Mouse (Mus musculus): ENCODE data around the gene Fry. TPM values are rescaled to one million over a fixed set of nuclear protein-coding genes. Genes with fewer than 3 reads are reported as not detected.

Gene Fry
- polyA plus RNA-seq, 1 experiment from 2014 or later: 21.1 TPM

DNA sequence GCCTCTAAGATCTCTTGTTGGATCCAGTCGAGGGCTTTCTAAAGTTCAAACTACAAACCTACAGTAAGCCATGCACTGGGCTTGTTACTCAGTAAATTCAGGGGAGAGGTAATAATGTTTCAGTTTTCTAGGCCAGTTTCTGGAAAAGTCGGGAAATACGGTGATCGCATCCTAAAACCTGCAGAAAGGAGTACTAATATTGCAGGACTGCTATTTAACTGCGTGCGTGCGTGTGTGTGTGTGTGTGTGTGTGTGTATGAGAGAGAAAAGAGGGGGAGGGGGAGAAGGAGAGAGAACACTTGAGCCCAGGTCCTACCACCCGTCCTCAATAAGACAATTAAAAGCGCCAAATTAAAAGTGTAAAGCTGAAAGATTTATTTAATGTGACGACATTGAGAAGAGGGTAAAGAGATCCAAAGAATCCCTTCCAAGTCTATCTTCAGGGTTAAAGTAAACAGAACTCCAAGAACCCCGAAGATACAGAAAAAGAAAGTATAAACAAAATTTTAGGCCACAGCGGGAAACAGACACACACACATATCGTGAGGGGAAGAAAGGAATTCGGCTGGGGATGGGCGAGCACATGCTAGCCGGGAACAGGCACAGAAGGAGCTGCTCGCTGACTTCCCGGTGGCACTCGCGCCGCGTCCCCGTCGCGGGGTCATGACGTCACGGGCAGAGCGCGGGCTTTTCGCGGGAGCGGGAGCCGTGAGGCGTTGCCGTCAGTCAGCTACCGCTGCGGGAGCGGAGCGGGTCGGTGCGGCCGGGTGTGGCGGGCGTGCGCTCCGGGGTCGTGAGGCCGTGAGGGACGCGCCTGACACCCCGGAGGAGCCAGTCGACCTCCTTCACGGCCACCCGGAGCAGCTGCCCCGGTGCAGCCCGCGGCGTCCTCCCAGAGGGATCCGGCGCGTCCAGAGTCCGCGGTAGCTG lies 403.8 kb downstream of the Fry start, which contains the start of gene Brca2:
Gene Brca2 (plus strand): TSS at position 694 of the 930 bp plus-strand sequence.
- H3K36me3 ChIP-seq (ENCODE audit: control insufficient read depth, insufficient read depth, low read length): no peaks in the 10 kb centered on the region
- H3K27me3 ChIP-seq (ENCODE audit: control insufficient read depth, insufficient read depth, low read length): no peaks in the 10 kb centered on the region
- no peaks in the 10 kb centered on the region for H3K4me1 ChIP-seq (ENCODE audit: control insufficient read depth, insufficient read depth, low read length)
- H3K4me3 ChIP-seq (ENCODE audit: low read depth, low read length): peak within 1 kb of the TSS; percentile 79
- peak within 1 kb of the TSS; percentile 54 for H3K4me2 ChIP-seq (ENCODE audit: low read depth)
- WGBS: 8% methylated on average over 63 of the region's 63 CpGs
- peak within 1 kb of the TSS; percentile 92 for H3K9ac ChIP-seq (ENCODE audit: low read length)
- H3K27ac ChIP-seq (ENCODE audit: low read depth, low read length): 0 out of 2 replicates have a peak within 1 kb of the TSS, but pooled peaks have one; percentile 9
- DNase-seq (ENCODE audit: low spot score) (peak; percentile 95), ATAC-seq (ENCODE audit: insufficient read depth, low FRiP score, low TSS enrichment) (peak; percentile 96)
- H3K9me3 ChIP-seq (ENCODE audit: control insufficient read depth, low read length): no peaks in the 10 kb centered on the region

DNA sequence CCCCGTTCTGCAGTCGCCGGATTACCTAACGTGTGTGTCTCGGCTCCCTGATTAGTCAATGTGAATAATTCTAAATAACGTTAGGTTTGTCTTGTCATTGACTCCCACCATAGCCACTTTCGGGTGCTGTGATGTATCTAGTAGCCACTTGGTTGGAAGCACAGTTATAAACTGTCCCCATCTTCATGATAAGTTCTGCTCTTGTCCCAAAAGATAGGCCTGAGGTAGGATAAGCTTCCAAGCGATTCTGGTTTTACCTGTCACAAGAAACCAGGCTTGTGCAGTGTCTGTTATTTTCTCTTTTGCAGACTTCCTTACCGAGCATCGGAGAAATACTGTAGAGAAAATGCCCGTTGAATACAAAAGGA lies 404.4 kb downstream of the Fry start:
- peak overlapping the region; percentile 54 for H3K4me2 ChIP-seq (ENCODE audit: low read depth)
- peak overlapping the region; percentile 79 for H3K4me3 ChIP-seq (ENCODE audit: low read depth, low read length)
- no peak; the same call in 1 of the 2 replicates for ATAC-seq (ENCODE audit: insufficient read depth, low FRiP score, low TSS enrichment)
- H3K9me3 ChIP-seq (ENCODE audit: control insufficient read depth, low read length): no peaks in the 10 kb centered on the region
- no peaks in the 10 kb centered on the region for H3K36me3 ChIP-seq (ENCODE audit: control insufficient read depth, insufficient read depth, low read length)
- H3K27ac ChIP-seq (ENCODE audit: low read depth, low read length): 0 out of 2 replicates have a peak overlapping the region, but pooled peaks have one; percentile 9
- no peak for DNase-seq (ENCODE audit: low spot score)
- no peaks in the 10 kb centered on the region for H3K4me1 ChIP-seq (ENCODE audit: control insufficient read depth, insufficient read depth, low read length)
- H3K27me3 ChIP-seq (ENCODE audit: control insufficient read depth, insufficient read depth, low read length): no peaks in the 10 kb centered on the region
- peak overlapping the region; percentile 92 for H3K9ac ChIP-seq (ENCODE audit: low read length)
- WGBS: 12% methylated on average over 11 of the region's 11 CpGs

DNA sequence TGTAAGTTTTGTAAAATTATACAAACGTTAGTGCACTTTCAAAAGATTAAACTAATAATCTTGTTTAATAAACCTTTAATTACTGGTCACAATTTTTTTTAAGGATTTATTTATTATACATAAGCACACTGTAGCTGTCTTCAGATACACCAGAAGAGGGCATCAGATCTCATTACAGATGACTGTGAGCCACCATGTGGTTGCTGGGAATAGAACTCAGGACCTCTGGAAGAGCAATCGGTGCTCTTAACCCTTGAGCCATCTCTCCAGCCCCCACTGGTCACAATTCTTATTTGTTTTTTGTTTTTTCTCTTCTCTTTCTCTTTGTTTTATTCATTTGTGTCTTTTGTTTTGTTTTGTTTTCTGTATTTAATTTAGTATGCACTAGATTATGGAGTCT lies 406.8 kb downstream of the Fry start:
- no peak overlapping the region for H3K4me3 ChIP-seq (ENCODE audit: low read depth, low read length)
- H3K9ac ChIP-seq (ENCODE audit: low read length): no peak overlapping the region
- no peak overlapping the region for H3K27ac ChIP-seq (ENCODE audit: low read depth, low read length)
- no peaks in the 10 kb centered on the region for H3K27me3 ChIP-seq (ENCODE audit: control insufficient read depth, insufficient read depth, low read length)
- WGBS: 81% methylated on average over 2 of the region's 2 CpGs
- H3K36me3 ChIP-seq (ENCODE audit: control insufficient read depth, insufficient read depth, low read length): no peaks in the 10 kb centered on the region
- no peaks in the 10 kb centered on the region for H3K9me3 ChIP-seq (ENCODE audit: control insufficient read depth, low read length)
- no peak for DNase-seq (ENCODE audit: low spot score)
- no peaks in the 10 kb centered on the region for H3K4me1 ChIP-seq (ENCODE audit: control insufficient read depth, insufficient read depth, low read length)
- ATAC-seq (ENCODE audit: insufficient read depth, low FRiP score, low TSS enrichment): no peak
- no peak overlapping the region for H3K4me2 ChIP-seq (ENCODE audit: low read depth)

DNA sequence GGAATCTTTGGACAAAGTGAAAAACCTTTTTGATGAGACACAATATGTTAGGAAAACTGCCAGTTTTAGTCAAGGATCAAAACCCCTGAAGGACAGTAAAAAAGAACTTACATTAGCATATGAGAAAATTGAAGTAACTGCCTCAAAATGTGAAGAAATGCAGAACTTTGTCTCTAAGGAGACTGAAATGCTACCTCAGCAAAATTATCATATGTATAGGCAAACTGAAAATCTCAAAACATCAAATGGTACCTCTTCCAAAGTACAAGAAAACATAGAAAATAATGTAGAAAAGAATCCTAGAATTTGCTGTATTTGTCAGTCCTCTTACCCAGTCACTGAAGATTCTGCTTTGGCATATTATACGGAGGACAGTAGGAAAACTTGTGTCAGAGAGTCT lies 422.9 kb downstream of the Fry start:
- Histone ChIP-seq H3K36me3 (ENCODE audit: control insufficient read depth, insufficient read depth, low read length) (peaks cover 12% of the 10 kb centered on the region), H3K27me3 (ENCODE audit: control insufficient read depth, insufficient read depth, low read length) (no peaks in the 10 kb centered on the region), H3K9ac (ENCODE audit: low read length) (no peak overlapping the region), H3K4me2 (ENCODE audit: low read depth) (no peak overlapping the region), H3K9me3 (ENCODE audit: control insufficient read depth, low read length) (no peaks in the 10 kb centered on the region), H3K27ac (ENCODE audit: low read depth, low read length) (no peak overlapping the region), H3K4me1 (ENCODE audit: control insufficient read depth, insufficient read depth, low read length) (no peaks in the 10 kb centered on the region), H3K4me3 (ENCODE audit: low read depth, low read length) (no peak overlapping the region)
- ATAC-seq (ENCODE audit: insufficient read depth, low FRiP score, low TSS enrichment) (no peak), DNase-seq (ENCODE audit: low spot score) (no peak)
- WGBS: 98% methylated on average over 1 of the region's 1 CpGs

DNA sequence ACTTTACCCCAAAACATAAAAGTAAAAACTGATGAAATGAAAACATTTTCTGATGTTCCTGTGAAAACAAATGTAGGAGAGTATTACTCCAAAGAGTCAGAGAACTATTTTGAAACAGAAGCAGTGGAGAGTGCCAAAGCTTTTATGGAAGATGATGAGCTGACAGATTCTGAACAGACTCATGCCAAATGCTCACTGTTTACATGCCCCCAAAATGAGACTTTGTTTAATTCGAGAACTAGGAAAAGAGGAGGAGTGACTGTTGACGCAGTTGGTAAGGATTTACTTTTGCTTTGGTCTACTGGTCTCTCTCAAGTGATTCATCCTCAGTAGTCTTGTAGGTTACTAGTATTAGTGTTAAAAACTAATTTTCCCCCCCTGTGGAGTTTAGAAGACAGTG lies 424.7 kb downstream of the Fry start:
- no peak overlapping the region for H3K4me2 ChIP-seq (ENCODE audit: low read depth)
- H3K4me1 ChIP-seq (ENCODE audit: control insufficient read depth, insufficient read depth, low read length): no peaks in the 10 kb centered on the region
- H3K9ac ChIP-seq (ENCODE audit: low read length): no peak overlapping the region
- ATAC-seq (ENCODE audit: insufficient read depth, low FRiP score, low TSS enrichment): no peak
- no peak overlapping the region for H3K4me3 ChIP-seq (ENCODE audit: low read depth, low read length)
- H3K9me3 ChIP-seq (ENCODE audit: control insufficient read depth, low read length): no peaks in the 10 kb centered on the region
- H3K36me3 ChIP-seq (ENCODE audit: control insufficient read depth, insufficient read depth, low read length): peaks cover 12% of the 10 kb centered on the region
- DNase-seq (ENCODE audit: low spot score): no peak
- no peaks in the 10 kb centered on the region for H3K27me3 ChIP-seq (ENCODE audit: control insufficient read depth, insufficient read depth, low read length)
- H3K27ac ChIP-seq (ENCODE audit: low read depth, low read length): no peak overlapping the region
- WGBS: 95% methylated on average over 2 of the region's 2 CpGs

Other genes starting within 250 kb of the Fry start
- 1.2 and 2.0 TPM in 2 replicates for gene Rxfp2, start 100.0 kb upstream of the Fry start, polyA plus RNA-seq (2014; fragmentation: Nextera tagmentation; extraction: Ambion mirVana)